Mouse (Mus musculus): Measurements from ENCODE around the gene Tmem256. TPM values are rescaled to one million over a fixed set of nuclear protein-coding genes. Genes with fewer than 3 reads are reported as not detected.

Gene Tmem256
- polyA plus RNA-seq, 2 experiments: 240 to 382 TPM

DNA sequence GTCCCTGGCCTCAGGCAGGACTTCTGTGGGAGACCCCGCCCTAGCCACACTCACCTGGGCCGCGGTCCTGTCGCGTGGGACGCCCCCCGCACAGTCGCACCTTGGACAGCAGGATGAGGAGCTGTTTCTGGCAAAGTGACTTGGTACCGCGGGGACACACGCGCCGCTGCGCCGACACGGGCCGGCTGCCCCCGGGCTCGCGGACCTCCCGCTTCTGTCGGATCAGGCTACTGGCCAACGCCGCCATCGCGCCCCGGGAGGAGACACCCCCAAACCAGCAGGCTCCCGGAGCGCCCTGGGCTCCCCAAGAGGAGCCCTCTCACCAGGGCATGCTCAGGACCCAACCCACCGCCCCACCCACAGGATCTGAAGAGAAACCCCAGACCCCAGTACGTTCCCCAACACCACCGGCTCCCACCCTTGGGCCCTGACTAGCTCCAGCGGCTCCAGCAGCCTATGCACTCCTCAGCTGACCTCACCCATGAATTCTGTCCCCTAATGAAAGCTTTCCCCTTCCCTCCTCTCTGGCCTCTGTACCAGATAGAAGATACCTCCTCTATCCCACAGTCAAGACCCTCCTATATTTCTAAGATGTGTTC is 36.8 kb upstream of the Tmem256 start, which contains the start of gene Fgf11:
TSS of gene Fgf11 (minus strand) at position 479 of the 599 bp plus-strand sequence.
- Histone ChIP-seq H3K9ac (ENCODE audit: low read depth, low read length, severe bottlenecking) (peak within 1 kb of the TSS; percentile 57), H3K36me3 (ENCODE audit: control insufficient read depth, insufficient read depth, low read length) (no peaks in the 10 kb centered on the region), H3K27ac (replicated peaks; ENCODE audit: low read depth, low read length) (peak within 1 kb of the TSS; percentile 74), H3K4me3 (replicated peaks; ENCODE audit: low read length) (peak within 1 kb of the TSS; percentile 61), H3K4me2 (replicated peaks; ENCODE audit: low read depth, low read length, severe bottlenecking) (peak within 1 kb of the TSS; percentile 94), H3K27me3 (ENCODE audit: control insufficient read depth, insufficient read depth, low read length) (peaks cover 47% of the 10 kb centered on the region), H3K4me1 (ENCODE audit: control insufficient read depth, insufficient read depth, low read length) (peaks cover 53% of the 10 kb centered on the region), H3K9me3 (ENCODE audit: control insufficient read depth, low read length) (no peaks in the 10 kb centered on the region)
- under 1% methylated on average over 33 of the region's 33 CpGs for WGBS
- ATAC-seq (ENCODE audit: low FRiP score, low read depth) (no peak), DNase-seq (ENCODE audit: low spot score) (no peak)
- no peak for TF ChIP-seq POLR2A (IDR thresholded peaks at IDR 0.05; ENCODE audit: borderline replicate concordance, extremely low read depth, insufficient read depth, insufficient read length)

DNA sequence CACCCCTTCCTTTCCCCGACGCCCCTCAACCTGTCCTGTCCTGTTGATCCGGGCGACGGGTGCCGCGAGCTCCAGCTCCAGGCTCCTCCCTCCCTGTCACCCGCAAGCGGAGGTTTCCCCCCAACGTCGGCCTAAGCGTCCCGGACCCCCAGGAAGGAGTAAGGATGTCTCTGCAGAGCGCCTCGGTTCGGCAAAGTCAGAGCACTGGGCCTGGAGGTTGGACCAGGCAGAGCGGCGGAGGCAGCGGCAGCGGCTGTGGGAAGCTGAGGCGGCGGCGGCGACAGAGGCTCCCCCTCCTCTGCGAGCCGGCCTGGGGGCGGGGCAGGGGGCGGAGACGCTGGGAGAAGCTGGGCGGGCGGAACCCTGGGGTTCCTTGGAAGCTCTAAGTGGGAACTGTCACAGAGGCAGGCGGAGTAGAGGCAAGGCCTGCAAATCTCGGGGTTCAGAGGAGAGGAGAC is 35.6 kb upstream of the Tmem256 start:
- Histone ChIP-seq H3K36me3 (ENCODE audit: control insufficient read depth, insufficient read depth, low read length) (no peaks in the 10 kb centered on the region), H3K27ac (replicated peaks; ENCODE audit: low read depth, low read length) (no peak overlapping the region), H3K9me3 (ENCODE audit: control insufficient read depth, low read length) (no peaks in the 10 kb centered on the region), H3K27me3 (ENCODE audit: control insufficient read depth, insufficient read depth, low read length) (peaks cover 47% of the 10 kb centered on the region), H3K4me2 (replicated peaks; ENCODE audit: low read depth, low read length, severe bottlenecking) (peak overlapping the region; percentile 94), H3K4me1 (ENCODE audit: control insufficient read depth, insufficient read depth, low read length) (peaks cover 53% of the 10 kb centered on the region), H3K9ac (ENCODE audit: low read depth, low read length, severe bottlenecking) (peak overlapping the region; percentile 56), H3K4me3 (replicated peaks; ENCODE audit: low read length) (peak overlapping the region; percentile 61)
- 1% methylated on average over 33 of the region's 33 CpGs for WGBS
- ATAC-seq (ENCODE audit: low FRiP score, low read depth) (peak; percentile 37; the same call in 1 of the 2 replicates), DNase-seq (ENCODE audit: low spot score) (peak; percentile 73)
- no peak for TF ChIP-seq POLR2A (IDR thresholded peaks at IDR 0.05; ENCODE audit: borderline replicate concordance, extremely low read depth, insufficient read depth, insufficient read length)

GRCm38 (mm10) chr11:69803328-69803727 is 35.0 kb upstream of the Tmem256 start:
- DNase-seq (ENCODE audit: low spot score) (no peak), ATAC-seq (ENCODE audit: low FRiP score, low read depth) (0 out of 2 replicates have a peak, but pooled peaks have one; percentile 0)
- Histone ChIP-seq H3K4me3 (replicated peaks; ENCODE audit: low read length) (peak overlapping the region; percentile 61), H3K36me3 (ENCODE audit: control insufficient read depth, insufficient read depth, low read length) (no peaks in the 10 kb centered on the region), H3K4me2 (replicated peaks; ENCODE audit: low read depth, low read length, severe bottlenecking) (peak overlapping the region; percentile 94), H3K27ac (replicated peaks; ENCODE audit: low read depth, low read length) (no peak overlapping the region), H3K4me1 (ENCODE audit: control insufficient read depth, insufficient read depth, low read length) (peaks cover 53% of the 10 kb centered on the region), H3K9me3 (ENCODE audit: control insufficient read depth, low read length) (no peaks in the 10 kb centered on the region), H3K27me3 (ENCODE audit: control insufficient read depth, insufficient read depth, low read length) (peaks cover 47% of the 10 kb centered on the region), H3K9ac (ENCODE audit: low read depth, low read length, severe bottlenecking) (peak overlapping the region; percentile 44)
- WGBS: under 1% methylated on average over 12 of the region's 12 CpGs
- TF ChIP-seq POLR2A (IDR thresholded peaks at IDR 0.05; ENCODE audit: borderline replicate concordance, extremely low read depth, insufficient read depth, insufficient read length): no peak

DNA sequence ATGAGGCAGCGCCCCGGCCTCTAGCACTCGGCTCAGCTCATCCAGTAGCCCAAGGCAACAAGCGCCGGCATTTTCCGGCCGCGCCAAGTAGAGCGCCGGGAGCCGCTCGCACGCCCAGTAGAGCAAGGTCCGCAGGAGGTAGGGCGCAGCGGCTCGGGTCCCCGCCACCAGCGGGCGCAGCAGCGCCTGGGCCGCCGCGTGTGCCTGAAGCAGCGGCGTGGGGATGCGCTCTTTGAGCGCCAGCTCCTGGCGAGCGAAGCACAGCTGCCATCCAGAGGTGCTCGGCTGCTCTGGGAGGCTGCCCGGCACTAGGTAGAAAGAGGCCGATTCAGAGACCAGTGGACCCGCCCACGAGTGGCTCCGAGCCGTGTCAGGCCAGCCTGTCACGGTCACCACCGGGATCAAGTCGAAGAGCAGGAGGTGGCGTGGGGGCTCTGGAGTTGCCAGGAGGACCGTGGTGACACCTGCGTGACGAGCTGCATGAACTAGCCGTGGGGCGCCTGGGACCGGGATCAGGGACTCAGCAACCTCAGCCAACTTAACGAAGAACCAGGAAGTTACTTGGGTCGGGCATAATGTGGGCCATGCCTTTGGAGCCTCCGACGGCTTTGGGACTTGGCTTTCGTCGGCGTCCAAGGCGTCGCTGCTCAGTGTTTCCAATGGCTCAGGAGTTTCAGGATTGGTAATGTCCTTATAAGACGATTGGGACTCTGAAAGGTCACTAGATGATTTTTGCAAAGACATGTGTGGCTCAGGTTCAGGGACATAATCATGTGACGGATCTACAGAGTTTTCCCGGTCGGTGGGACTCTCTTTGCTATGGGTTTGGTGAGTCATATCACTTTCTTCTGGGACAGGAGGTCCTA is 34.3 kb upstream of the Tmem256 start:
- peak; percentile 74 for DNase-seq (ENCODE audit: low spot score)
- peak; percentile 38; the same call in 1 of the 2 replicates for ATAC-seq (ENCODE audit: low FRiP score, low read depth)
- peaks cover 47% of the 10 kb centered on the region for H3K27me3 ChIP-seq (ENCODE audit: control insufficient read depth, insufficient read depth, low read length)
- no peaks in the 10 kb centered on the region for H3K36me3 ChIP-seq (ENCODE audit: control insufficient read depth, insufficient read depth, low read length)
- H3K9ac ChIP-seq (ENCODE audit: low read depth, low read length, severe bottlenecking): peak overlapping the region; percentile 44
- peak overlapping the region; percentile 94 for H3K4me2 ChIP-seq (replicated peaks; ENCODE audit: low read depth, low read length, severe bottlenecking)
- H3K4me1 ChIP-seq (ENCODE audit: control insufficient read depth, insufficient read depth, low read length): peaks cover 53% of the 10 kb centered on the region
- peak overlapping the region; percentile 61 for H3K4me3 ChIP-seq (replicated peaks; ENCODE audit: low read length)
- H3K9me3 ChIP-seq (ENCODE audit: control insufficient read depth, low read length): no peaks in the 10 kb centered on the region
- H3K27ac ChIP-seq (replicated peaks; ENCODE audit: low read depth, low read length): no peak overlapping the region
- WGBS: 2% methylated on average over 55 of the region's 60 CpGs
- no peak for TF ChIP-seq POLR2A (IDR thresholded peaks at IDR 0.05; ENCODE audit: borderline replicate concordance, extremely low read depth, insufficient read depth, insufficient read length)

DNA sequence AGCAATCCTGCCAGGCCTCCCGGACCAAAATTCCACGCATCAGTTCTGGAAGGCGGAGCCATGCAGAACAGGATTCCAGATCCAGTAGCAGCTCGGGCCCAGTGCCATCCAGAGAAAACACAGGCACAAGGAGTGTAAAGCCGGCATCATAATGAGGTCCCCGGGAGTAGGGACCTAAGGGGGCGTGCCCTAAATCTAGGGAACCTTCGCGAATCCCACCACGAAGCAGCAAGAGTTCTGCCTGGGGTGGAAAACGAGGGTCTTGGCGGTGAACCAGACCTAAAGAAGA is 33.7 kb upstream of the Tmem256 start:
- H3K4me3 ChIP-seq (replicated peaks; ENCODE audit: low read length): peak overlapping the region; percentile 61
- no peak for DNase-seq (ENCODE audit: low spot score)
- H3K27ac ChIP-seq (replicated peaks; ENCODE audit: low read depth, low read length): no peak overlapping the region
- H3K27me3 ChIP-seq (ENCODE audit: control insufficient read depth, insufficient read depth, low read length): peaks cover 47% of the 10 kb centered on the region
- peak overlapping the region; percentile 94 for H3K4me2 ChIP-seq (replicated peaks; ENCODE audit: low read depth, low read length, severe bottlenecking)
- no peak for TF ChIP-seq POLR2A (IDR thresholded peaks at IDR 0.05; ENCODE audit: borderline replicate concordance, extremely low read depth, insufficient read depth, insufficient read length)
- H3K9me3 ChIP-seq (ENCODE audit: control insufficient read depth, low read length): no peaks in the 10 kb centered on the region
- 4% methylated on average over 12 of the region's 12 CpGs for WGBS
- no peaks in the 10 kb centered on the region for H3K36me3 ChIP-seq (ENCODE audit: control insufficient read depth, insufficient read depth, low read length)
- no peak overlapping the region for H3K9ac ChIP-seq (ENCODE audit: low read depth, low read length, severe bottlenecking)
- H3K4me1 ChIP-seq (ENCODE audit: control insufficient read depth, insufficient read depth, low read length): peaks cover 50% of the 10 kb centered on the region
- ATAC-seq (ENCODE audit: low FRiP score, low read depth): no peak
